Mouse (Mus musculus) forebrain, embryonic 14.5 days (tissue): ENCODE measurements around the gene Kcnab2. TPM values are rescaled to one million over a fixed set of nuclear protein-coding genes. Genes with fewer than 3 reads are reported as not detected.
A peak's percentile ranks its signal among the peaks of the same experiment; 100 is the strongest.

ENCODE experiments used
- ATAC-seq: fragments of 200-750 bp; cut with Nextera tagmentation; 2 replicates; pipeline ENCODE4 v1.8.0; 2017; ENCODE audit warnings: mild to moderate bottlenecking, moderate library complexity
- DNase-seq: peaks from one replicate; pipeline ENCODE4 v3.0.0-alpha.2; 2015; ENCODE audit warnings: low spot score
- H3K27ac ChIP-seq: fragments of 300-500 bp; sonication (generic); 2 replicates; pipeline ENCODE4 v1.5.1; 2014; ENCODE audit warnings: low read depth, mild to moderate bottlenecking, control low read depth, low read length, moderate library complexity
- H3K27me3 ChIP-seq: fragments of 300-500 bp; sonication (generic); replicated peaks from 2 replicates; pipeline ENCODE4 v1.6.1; 2014; ENCODE audit warnings: low read length, control low read depth, mixed read lengths; ENCODE audit not compliant: control insufficient read depth, insufficient read depth
- H3K36me3 ChIP-seq: fragments of 300-500 bp; sonication (generic); 2 replicates; pipeline ENCODE4 v1.6.1; 2014; ENCODE audit warnings: low read length, control low read depth; ENCODE audit not compliant: control insufficient read depth, insufficient read depth
- H3K4me1 ChIP-seq: fragments of 300-500 bp; sonication (generic); 2 replicates; pipeline ENCODE4 v1.6.1; 2014; ENCODE audit warnings: antibody characterized with exemption, low read length, control low read depth; ENCODE audit not compliant: control insufficient read depth, insufficient read depth
- H3K4me2 ChIP-seq: fragments of 300-500 bp; sonication (generic); 2 replicates; pipeline ENCODE4 v1.6.1; 2014; ENCODE audit warnings: mild to moderate bottlenecking, control low read depth, low read length
- H3K4me3 ChIP-seq: fragments of 300-500 bp; sonication (generic); 2 replicates; pipeline ENCODE4 v1.5.1; 2014; ENCODE audit warnings: low read depth, low read length, control low read depth
- H3K9ac ChIP-seq: fragments of 300-500 bp; sonication (generic); 2 replicates; pipeline ENCODE4 v1.6.1; 2014; ENCODE audit warnings: mild to moderate bottlenecking, low read length, control low read depth, moderate library complexity
- H3K9me3 ChIP-seq: fragments of 300-500 bp; sonication (generic); replicated peaks from 2 replicates; pipeline ENCODE4 v1.6.1; 2016; ENCODE audit warnings: low read length, control low read depth, mixed read lengths; ENCODE audit not compliant: control insufficient read depth
- WGBS: fragments of 180-500 bp; shearing (Covaris S2); extraction: QIAGEN DNeasy Blood & Tissue Kit; methylation state at CpG from one replicate; pipeline ENCODE4 v1.1.7; 2014; 5-methylcytosine and 5-hydroxymethylcytosine counted together
- polyA plus RNA-seq: library from polyadenylated mRNA; unstranded; fragments of >200 nt; fragmentation: Nextera tagmentation; extraction: Ambion mirVana; gene quantifications from 2 replicates; pipeline ENCODE4 v1.2.1, GENCODE M21; 2014

The Kcnab2 gene
- polyA plus RNA-seq, 1 experiment from 2014 or later: 11.2 TPM

DNA sequence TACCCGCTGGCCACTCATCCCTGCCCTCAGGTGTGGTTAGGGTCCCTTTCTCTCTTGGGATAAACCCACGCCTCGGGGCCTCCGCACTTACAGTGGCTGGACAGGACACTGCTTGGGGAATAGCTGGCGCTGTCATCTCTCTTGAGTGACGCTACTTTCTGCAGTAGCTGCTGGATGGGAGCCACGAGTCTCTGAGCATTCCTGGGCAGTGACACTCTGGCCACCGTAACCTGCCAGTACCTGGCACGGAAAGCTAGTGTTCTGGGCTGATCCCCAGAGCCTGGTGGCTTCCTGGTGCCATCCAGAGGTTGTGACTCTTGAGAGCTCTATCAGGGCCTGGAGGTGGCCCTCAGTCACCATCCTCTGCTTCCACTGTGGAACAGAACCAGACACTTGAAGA, 14.5 kb downstream of the Kcnab2 start:
- H3K4me3 ChIP-seq: no peak overlapping the region
- ATAC-seq (no peak), DNase-seq (no peak)
- H3K9me3 ChIP-seq: no peaks in the 10 kb centered on the region
- no peaks in the 10 kb centered on the region for H3K4me1 ChIP-seq
- H3K36me3 ChIP-seq: no peaks in the 10 kb centered on the region
- H3K9ac ChIP-seq: no peak overlapping the region
- H3K4me2 ChIP-seq: no peak overlapping the region
- no peaks in the 10 kb centered on the region for H3K27me3 ChIP-seq
- no peak overlapping the region for H3K27ac ChIP-seq
- WGBS: 95% methylated on average over 9 of the region's 9 CpGs

DNA sequence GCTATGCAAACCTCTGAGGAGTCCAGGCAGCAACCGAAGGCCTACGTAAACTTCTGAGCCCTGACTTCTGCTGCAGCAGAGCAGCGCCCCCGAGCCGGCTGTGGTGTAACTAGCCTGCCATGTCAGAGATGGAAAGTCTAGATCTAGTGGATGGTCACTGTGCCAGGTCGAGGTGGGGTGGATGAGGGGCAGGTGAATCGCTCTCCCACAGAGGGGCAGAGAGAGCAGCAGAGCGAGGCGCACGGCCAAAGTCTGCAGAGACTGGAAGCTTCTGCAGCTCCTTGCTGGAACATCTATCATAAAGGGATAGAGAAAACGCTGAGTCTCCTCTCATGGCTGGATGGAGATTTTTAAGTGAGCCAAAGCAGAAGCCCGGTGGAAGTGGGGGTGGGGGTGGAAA, 15.2 kb downstream of the Kcnab2 start:
- H3K4me3 ChIP-seq: no peak overlapping the region
- no peaks in the 10 kb centered on the region for H3K36me3 ChIP-seq
- H3K4me2 ChIP-seq: no peak overlapping the region
- DNase-seq (no peak), ATAC-seq (no peak)
- no peaks in the 10 kb centered on the region for H3K27me3 ChIP-seq
- no peak overlapping the region for H3K27ac ChIP-seq
- no peaks in the 10 kb centered on the region for H3K4me1 ChIP-seq
- H3K9ac ChIP-seq: no peak overlapping the region
- WGBS: 89% methylated on average over 12 of the region's 12 CpGs
- H3K9me3 ChIP-seq: no peaks in the 10 kb centered on the region

DNA sequence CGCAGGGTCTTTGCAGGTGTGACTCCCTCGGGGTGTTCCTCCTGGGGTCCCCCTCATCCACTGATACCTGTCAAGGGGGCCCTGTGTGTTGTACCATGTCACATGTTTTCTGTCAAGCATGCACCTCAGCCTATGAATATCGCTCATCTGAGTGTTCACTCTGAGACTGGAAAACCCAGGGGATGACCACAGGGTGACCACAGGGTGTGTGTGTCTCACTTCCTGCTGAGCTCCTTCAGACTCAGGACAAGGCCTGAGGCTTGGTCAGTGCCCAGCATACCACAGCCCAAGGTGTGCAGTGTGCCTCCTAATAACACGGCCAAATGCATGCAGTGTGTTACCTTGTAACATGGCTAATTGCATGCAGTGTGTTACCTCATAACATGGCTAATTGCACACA, 20.0 kb downstream of the Kcnab2 start:
- no peak for ATAC-seq
- WGBS: 90% methylated on average over 4 of the region's 4 CpGs
- no peak for DNase-seq
- Histone ChIP-seq H3K4me1 (peaks cover 8% of the 10 kb centered on the region; the same call in 1 of the 2 replicates), H3K4me3 (no peak overlapping the region), H3K9ac (no peak overlapping the region), H3K4me2 (no peak overlapping the region), H3K27me3 (no peaks in the 10 kb centered on the region), H3K9me3 (no peaks in the 10 kb centered on the region), H3K27ac (no peak overlapping the region), H3K36me3 (no peaks in the 10 kb centered on the region)

DNA sequence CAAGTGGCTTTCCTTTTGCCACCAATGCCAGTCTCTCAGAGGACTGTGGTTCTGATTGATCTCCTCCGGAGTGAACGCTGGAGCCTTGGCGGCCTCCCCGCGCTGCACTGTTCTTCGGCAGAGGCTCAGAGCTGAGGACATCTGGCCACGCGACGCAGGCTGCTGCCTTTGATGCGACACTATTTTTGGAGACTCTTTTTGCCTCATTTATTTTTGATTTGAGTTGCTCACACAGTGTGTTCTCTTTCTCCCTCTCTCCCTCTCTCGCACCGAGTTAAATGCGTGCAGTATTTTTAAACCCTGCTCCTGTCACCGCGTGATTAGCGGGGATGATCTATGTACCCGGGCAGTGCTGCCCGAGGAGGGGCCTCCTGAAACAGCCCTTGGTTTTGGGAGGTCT, 21.1 kb downstream of the Kcnab2 start:
- H3K27me3 ChIP-seq: no peaks in the 10 kb centered on the region
- DNase-seq (no peak), ATAC-seq (no peak)
- 87% methylated on average over 18 of the region's 18 CpGs for WGBS
- H3K4me1 ChIP-seq: peaks cover 8% of the 10 kb centered on the region; the same call in 1 of the 2 replicates
- no peak overlapping the region for H3K9ac ChIP-seq
- no peak overlapping the region for H3K4me2 ChIP-seq
- H3K36me3 ChIP-seq: no peaks in the 10 kb centered on the region
- H3K4me3 ChIP-seq: no peak overlapping the region
- H3K9me3 ChIP-seq: no peaks in the 10 kb centered on the region
- H3K27ac ChIP-seq: no peak overlapping the region

DNA sequence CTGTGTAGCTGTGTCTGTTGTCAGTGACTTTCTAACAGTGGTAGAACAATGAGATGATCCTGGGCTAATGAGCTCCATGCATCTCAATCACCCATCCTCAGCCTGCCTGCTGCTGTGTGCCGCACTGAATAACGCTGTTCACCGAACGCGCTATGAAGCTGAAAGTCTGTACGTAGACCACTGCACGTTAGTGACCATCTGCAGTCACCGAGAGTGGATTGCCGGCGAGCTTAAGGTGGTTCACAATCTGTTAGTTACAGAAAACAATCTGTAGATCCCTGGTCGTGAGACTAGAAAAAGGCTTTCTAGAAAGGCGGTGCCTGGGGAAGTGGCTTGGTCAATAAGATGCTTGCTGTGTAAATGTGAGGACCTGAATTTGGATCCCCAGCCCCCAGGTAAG, 23.5 kb downstream of the Kcnab2 start:
- DNase-seq: no peak
- ATAC-seq: no peak

DNA sequence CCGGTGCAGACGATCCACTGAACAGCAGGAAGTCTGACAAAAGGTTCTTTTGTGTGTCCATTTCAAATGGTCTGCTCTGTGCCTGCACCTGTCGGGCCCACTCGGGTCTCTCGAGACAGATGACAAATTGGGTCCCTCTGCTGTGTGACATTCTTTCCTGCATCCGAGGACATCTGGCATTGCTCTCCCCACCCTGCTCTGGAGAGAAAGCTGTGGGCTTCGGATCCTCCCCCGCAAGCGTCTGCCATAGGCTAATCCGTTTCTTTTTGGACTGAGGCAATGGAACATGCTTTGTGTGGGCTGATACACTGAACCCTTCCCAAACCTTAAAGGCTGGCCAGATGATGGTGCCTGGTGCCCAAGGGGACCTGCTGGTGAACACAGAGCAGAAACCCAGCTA, 24.6 kb downstream of the Kcnab2 start:
- H3K36me3 ChIP-seq: no peaks in the 10 kb centered on the region
- no peak overlapping the region for H3K4me2 ChIP-seq
- 36% methylated on average over 10 of the region's 10 CpGs for WGBS
- ATAC-seq: peak; percentile 26; the same call in 1 of the 2 replicates
- H3K27ac ChIP-seq: 0 out of 2 replicates have a peak overlapping the region, but pooled peaks have one; percentile 14
- peak; percentile 30 for DNase-seq
- no peak overlapping the region for H3K4me3 ChIP-seq
- no peaks in the 10 kb centered on the region for H3K27me3 ChIP-seq
- H3K9ac ChIP-seq: no peak overlapping the region
- no peaks in the 10 kb centered on the region for H3K9me3 ChIP-seq
- H3K4me1 ChIP-seq: peaks cover 8% of the 10 kb centered on the region; the same call in 1 of the 2 replicates

More for the DNA sequence above, 23.5 kb downstream of the Kcnab2 start:
- Histone ChIP-seq H3K4me2 (no peak overlapping the region), H3K36me3 (no peaks in the 10 kb centered on the region), H3K4me1 (peaks cover 8% of the 10 kb centered on the region; the same call in 1 of the 2 replicates), H3K27me3 (no peaks in the 10 kb centered on the region), H3K9me3 (no peaks in the 10 kb centered on the region), H3K4me3 (no peak overlapping the region), H3K9ac (no peak overlapping the region), H3K27ac (no peak overlapping the region)
- WGBS: 82% methylated on average over 12 of the region's 12 CpGs

DNA sequence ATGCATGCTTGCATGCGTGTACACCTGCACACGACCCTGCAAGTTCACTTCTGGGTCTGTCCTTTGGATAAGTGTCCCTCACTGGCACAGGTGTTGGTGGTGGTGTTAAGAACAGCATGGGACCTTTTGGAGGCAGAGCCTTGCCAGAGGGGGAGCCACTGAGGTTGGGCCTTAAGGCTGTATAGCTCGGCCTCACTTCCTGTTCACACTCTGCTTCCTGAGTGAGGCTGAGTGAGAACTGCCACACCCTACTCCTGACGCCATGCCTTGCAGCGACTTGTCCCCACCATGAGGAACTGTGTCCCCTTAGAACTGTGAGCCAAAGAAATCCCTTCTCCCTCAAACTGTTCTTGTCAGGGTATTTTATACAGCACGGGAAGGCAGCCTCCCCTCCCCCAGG, 26.3 kb downstream of the Kcnab2 start:
- no peak overlapping the region for H3K4me2 ChIP-seq
- peaks cover 8% of the 10 kb centered on the region; the same call in 1 of the 2 replicates for H3K4me1 ChIP-seq
- 85% methylated on average over 6 of the region's 6 CpGs for WGBS
- DNase-seq (no peak), ATAC-seq (no peak)
- no peak overlapping the region for H3K9ac ChIP-seq
- no peaks in the 10 kb centered on the region for H3K27me3 ChIP-seq
- no peak overlapping the region for H3K4me3 ChIP-seq
- no peaks in the 10 kb centered on the region for H3K9me3 ChIP-seq
- H3K27ac ChIP-seq: no peak overlapping the region
- H3K36me3 ChIP-seq: no peaks in the 10 kb centered on the region

DNA sequence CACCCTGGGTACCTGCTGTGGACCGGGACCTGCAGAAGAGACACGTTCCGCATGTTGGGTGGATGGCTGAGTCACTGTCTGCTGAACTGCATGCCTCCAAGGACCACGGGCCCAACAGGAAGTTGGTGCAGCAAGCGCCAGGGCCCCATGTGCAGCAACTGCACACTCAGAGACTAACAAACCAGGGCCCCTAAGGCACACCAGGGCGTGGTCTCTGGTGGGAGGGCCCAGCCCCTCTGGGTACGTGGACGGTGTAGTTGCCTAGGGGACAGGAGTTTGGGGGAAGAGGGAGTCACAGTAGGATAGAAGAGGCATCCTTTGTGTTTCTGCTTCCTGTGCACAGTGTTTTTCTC, 29.0 kb downstream of the Kcnab2 start:
- Histone ChIP-seq H3K27me3 (no peaks in the 10 kb centered on the region), H3K9ac (no peak overlapping the region), H3K9me3 (no peaks in the 10 kb centered on the region), H3K4me1 (0 out of 2 replicates have a peak, but pooled peaks cover 4% of the 10 kb centered on the region), H3K36me3 (no peaks in the 10 kb centered on the region), H3K4me3 (no peak overlapping the region), H3K4me2 (no peak overlapping the region), H3K27ac (no peak overlapping the region)
- 73% methylated on average over 8 of the region's 8 CpGs for WGBS
- DNase-seq: no peak
- no peak for ATAC-seq

DNA sequence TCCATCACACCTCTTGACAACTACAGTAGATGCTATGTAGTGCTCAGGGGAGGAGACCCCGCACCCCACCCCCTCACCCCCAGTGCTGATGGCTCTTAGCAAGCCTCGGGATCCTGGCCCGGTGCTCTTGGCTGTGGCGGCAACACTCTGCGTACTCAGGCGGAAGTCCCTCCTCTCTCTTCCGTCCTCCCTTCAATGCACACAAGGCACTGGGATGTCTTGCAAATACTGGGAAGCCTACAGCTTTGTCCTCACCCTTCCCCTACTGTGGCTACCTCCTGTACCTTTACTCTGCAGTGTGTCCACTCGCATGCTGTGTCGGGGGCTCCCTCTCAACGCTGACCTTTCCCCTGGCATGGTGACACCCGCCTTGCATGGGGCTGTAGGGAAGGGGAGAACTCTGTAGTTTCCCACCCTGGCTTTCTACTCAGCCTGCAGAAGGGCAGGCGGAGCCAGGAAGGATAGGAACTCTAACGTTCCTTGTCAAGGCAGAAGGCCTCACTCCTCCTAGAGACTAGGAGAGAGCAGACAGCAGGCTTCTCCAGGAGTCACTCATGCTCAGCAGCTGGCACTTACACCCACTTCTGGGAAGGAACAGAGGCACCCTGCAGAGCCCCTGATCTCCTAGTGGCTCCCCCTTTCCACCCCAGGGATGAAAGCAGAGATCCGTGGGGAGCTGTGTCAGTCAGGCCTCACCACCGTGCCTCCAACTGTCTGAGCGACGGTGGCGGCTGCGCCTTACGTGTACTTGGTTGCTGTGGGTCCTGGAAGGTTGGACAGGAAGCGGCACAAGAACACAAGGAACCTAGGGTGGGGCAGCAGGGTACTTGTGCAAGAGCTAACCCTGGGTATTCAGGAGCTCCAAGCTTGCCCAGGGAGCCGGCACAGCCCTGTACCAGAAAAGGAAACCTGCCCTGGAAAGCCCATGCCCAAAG, 29.7 kb downstream of the Kcnab2 start:
- no peak for ATAC-seq
- no peak overlapping the region for H3K4me3 ChIP-seq

More for the DNA sequence above, 29.7 kb downstream of the Kcnab2 start:
- H3K9ac ChIP-seq: no peak overlapping the region
- no peak for DNase-seq
- 81% methylated on average over 22 of the region's 22 CpGs for WGBS
- no peak overlapping the region for H3K4me2 ChIP-seq
- H3K9me3 ChIP-seq: no peaks in the 10 kb centered on the region
- H3K36me3 ChIP-seq: no peaks in the 10 kb centered on the region
- no peaks in the 10 kb centered on the region for H3K27me3 ChIP-seq
- H3K27ac ChIP-seq: no peak overlapping the region
- H3K4me1 ChIP-seq: no peaks in the 10 kb centered on the region
